Mouse (Mus musculus): ENCODE measurements around the gene 4930583I09Rik. TPM values are rescaled to one million over a fixed set of nuclear protein-coding genes. Genes with fewer than 3 reads are reported as not detected.

The 4930583I09Rik gene
- polyA plus RNA-seq, 1 experiment from 2014 or later: not detected

GRCm38 (mm10) chr17:64806035-64806589 lies 29.8 kb downstream of the 4930583I09Rik start:
- H3K27me3 ChIP-seq (ENCODE audit: control insufficient read depth, insufficient read depth, low read length): no peaks in the 10 kb centered on the region
- H3K4me3 ChIP-seq (replicated peaks; ENCODE audit: low read length): no peak overlapping the region
- H3K9ac ChIP-seq: no peak overlapping the region
- peaks cover 10% of the 10 kb centered on the region; the same call in 1 of the 2 replicates for H3K4me1 ChIP-seq (replicated peaks; ENCODE audit: control insufficient read depth, insufficient read depth, low read length)
- WGBS: 78% methylated on average over 8 of the region's 8 CpGs
- DNase-seq (ENCODE audit: low spot score) (no peak), ATAC-seq (ENCODE audit: low FRiP score) (no peak)
- H3K9me3 ChIP-seq (ENCODE audit: control insufficient read depth, low read length): no peaks in the 10 kb centered on the region
- no peak overlapping the region for H3K27ac ChIP-seq
- no peak overlapping the region for H3K4me2 ChIP-seq (replicated peaks)
- no peaks in the 10 kb centered on the region for H3K36me3 ChIP-seq (replicated peaks; ENCODE audit: control insufficient read depth, insufficient read depth)

- DNase-seq (ENCODE audit: low spot score) (peak; percentile 39), ATAC-seq (ENCODE audit: low FRiP score) (peak; percentile 64; the same call in 1 of the 2 replicates)
- Histone ChIP-seq H3K4me3 (replicated peaks; ENCODE audit: low read length) (no peak overlapping the region), H3K4me1 (replicated peaks; ENCODE audit: control insufficient read depth, insufficient read depth, low read length) (peaks cover 10% of the 10 kb centered on the region; the same call in 1 of the 2 replicates), H3K27me3 (ENCODE audit: control insufficient read depth, insufficient read depth, low read length) (no peaks in the 10 kb centered on the region), H3K4me2 (replicated peaks) (no peak overlapping the region), H3K9me3 (ENCODE audit: control insufficient read depth, low read length) (no peaks in the 10 kb centered on the region), H3K9ac (no peak overlapping the region), H3K36me3 (replicated peaks; ENCODE audit: control insufficient read depth, insufficient read depth) (no peaks in the 10 kb centered on the region), H3K27ac (peak overlapping the region; percentile 60; the same call in 1 of the 2 replicates)
- 43% methylated on average over 13 of the region's 13 CpGs for WGBS
These were observed 31.3 kb downstream of the 4930583I09Rik start for GRCm38 (mm10) chr17:64804375-64805124.

- H3K27ac ChIP-seq: no peak overlapping the region
- no peak for ATAC-seq (ENCODE audit: low FRiP score)
- WGBS: 61% methylated on average over 7 of the region's 7 CpGs
These were observed 33.0 kb downstream of the 4930583I09Rik start for GRCm38 (mm10) chr17:64802956-64803275.

GRCm38 (mm10) chr17:64802168-64802955 lies 33.5 kb downstream of the 4930583I09Rik start:
- DNase-seq (ENCODE audit: low spot score) (no peak), ATAC-seq (ENCODE audit: low FRiP score) (no peak)
- Histone ChIP-seq H3K27ac (no peak overlapping the region), H3K4me3 (replicated peaks; ENCODE audit: low read length) (no peak overlapping the region), H3K27me3 (ENCODE audit: control insufficient read depth, insufficient read depth, low read length) (no peaks in the 10 kb centered on the region), H3K36me3 (replicated peaks; ENCODE audit: control insufficient read depth, insufficient read depth) (no peaks in the 10 kb centered on the region), H3K9ac (no peak overlapping the region), H3K4me1 (replicated peaks; ENCODE audit: control insufficient read depth, insufficient read depth, low read length) (peaks cover 10% of the 10 kb centered on the region; the same call in 1 of the 2 replicates), H3K9me3 (ENCODE audit: control insufficient read depth, low read length) (no peaks in the 10 kb centered on the region), H3K4me2 (replicated peaks) (no peak overlapping the region)
- 59% methylated on average over 11 of the region's 11 CpGs for WGBS

More at GRCm38 (mm10) chr17:64802956-64803275, 33.0 kb downstream of the 4930583I09Rik start:
- H3K36me3 ChIP-seq (replicated peaks; ENCODE audit: control insufficient read depth, insufficient read depth): no peaks in the 10 kb centered on the region
- H3K9ac ChIP-seq: no peak overlapping the region
- H3K4me1 ChIP-seq (replicated peaks; ENCODE audit: control insufficient read depth, insufficient read depth, low read length): peaks cover 10% of the 10 kb centered on the region; the same call in 1 of the 2 replicates
- no peak overlapping the region for H3K4me3 ChIP-seq (replicated peaks; ENCODE audit: low read length)
- H3K27me3 ChIP-seq (ENCODE audit: control insufficient read depth, insufficient read depth, low read length): no peaks in the 10 kb centered on the region
- no peak for DNase-seq (ENCODE audit: low spot score)
- no peaks in the 10 kb centered on the region for H3K9me3 ChIP-seq (ENCODE audit: control insufficient read depth, low read length)
- H3K4me2 ChIP-seq (replicated peaks): no peak overlapping the region

- Histone ChIP-seq H3K27me3 (ENCODE audit: control insufficient read depth, insufficient read depth, low read length) (no peaks in the 10 kb centered on the region), H3K9ac (no peak overlapping the region), H3K27ac (no peak overlapping the region), H3K4me2 (replicated peaks) (no peak overlapping the region), H3K4me3 (replicated peaks; ENCODE audit: low read length) (no peak overlapping the region), H3K36me3 (replicated peaks; ENCODE audit: control insufficient read depth, insufficient read depth) (no peaks in the 10 kb centered on the region), H3K4me1 (replicated peaks; ENCODE audit: control insufficient read depth, insufficient read depth, low read length) (no peaks in the 10 kb centered on the region), H3K9me3 (ENCODE audit: control insufficient read depth, low read length) (no peaks in the 10 kb centered on the region)
- 80% methylated on average over 5 of the region's 5 CpGs for WGBS
- no peak for ATAC-seq (ENCODE audit: low FRiP score)
- no peak for DNase-seq (ENCODE audit: low spot score)
These were observed 43.2 kb downstream of the 4930583I09Rik start for GRCm38 (mm10) chr17:64792623-64793022.

GRCm38 (mm10) chr17:64792076-64792475 lies 43.8 kb downstream of the 4930583I09Rik start:
- Histone ChIP-seq H3K27ac (no peak overlapping the region), H3K27me3 (ENCODE audit: control insufficient read depth, insufficient read depth, low read length) (no peaks in the 10 kb centered on the region), H3K9me3 (ENCODE audit: control insufficient read depth, low read length) (no peaks in the 10 kb centered on the region), H3K9ac (no peak overlapping the region), H3K4me2 (replicated peaks) (no peak overlapping the region), H3K4me1 (replicated peaks; ENCODE audit: control insufficient read depth, insufficient read depth, low read length) (no peaks in the 10 kb centered on the region), H3K36me3 (replicated peaks; ENCODE audit: control insufficient read depth, insufficient read depth) (no peaks in the 10 kb centered on the region), H3K4me3 (replicated peaks; ENCODE audit: low read length) (no peak overlapping the region)
- 91% methylated on average over 3 of the region's 3 CpGs for WGBS
- no peak for DNase-seq (ENCODE audit: low spot score)
- no peak for ATAC-seq (ENCODE audit: low FRiP score)

- Histone ChIP-seq H3K4me2 (replicated peaks) (no peak overlapping the region), H3K9ac (no peak overlapping the region), H3K27ac (no peak overlapping the region), H3K27me3 (ENCODE audit: control insufficient read depth, insufficient read depth, low read length) (no peaks in the 10 kb centered on the region), H3K4me3 (replicated peaks; ENCODE audit: low read length) (no peak overlapping the region), H3K36me3 (replicated peaks; ENCODE audit: control insufficient read depth, insufficient read depth) (no peaks in the 10 kb centered on the region), H3K4me1 (replicated peaks; ENCODE audit: control insufficient read depth, insufficient read depth, low read length) (no peaks in the 10 kb centered on the region), H3K9me3 (ENCODE audit: control insufficient read depth, low read length) (no peaks in the 10 kb centered on the region)
- ATAC-seq (ENCODE audit: low FRiP score): no peak
- no peak for DNase-seq (ENCODE audit: low spot score)
- 76% methylated on average over 3 of the region's 3 CpGs for WGBS
These were observed 46.7 kb downstream of the 4930583I09Rik start for GRCm38 (mm10) chr17:64789175-64789574.

GRCm38 (mm10) chr17:64788301-64788700 lies 47.6 kb downstream of the 4930583I09Rik start:
- Histone ChIP-seq H3K9ac (no peak overlapping the region), H3K4me2 (replicated peaks) (no peak overlapping the region), H3K4me1 (replicated peaks; ENCODE audit: control insufficient read depth, insufficient read depth, low read length) (no peaks in the 10 kb centered on the region), H3K36me3 (replicated peaks; ENCODE audit: control insufficient read depth, insufficient read depth) (no peaks in the 10 kb centered on the region), H3K27ac (no peak overlapping the region), H3K9me3 (ENCODE audit: control insufficient read depth, low read length) (no peaks in the 10 kb centered on the region), H3K4me3 (replicated peaks; ENCODE audit: low read length) (no peak overlapping the region), H3K27me3 (ENCODE audit: control insufficient read depth, insufficient read depth, low read length) (no peaks in the 10 kb centered on the region)
- ATAC-seq (ENCODE audit: low FRiP score) (no peak), DNase-seq (ENCODE audit: low spot score) (no peak)
- WGBS: 92% methylated on average over 13 of the region's 13 CpGs

- ATAC-seq (ENCODE audit: low FRiP score) (no peak), DNase-seq (ENCODE audit: low spot score) (no peak)
- Histone ChIP-seq H3K4me3 (replicated peaks; ENCODE audit: low read length) (no peak overlapping the region), H3K9ac (no peak overlapping the region), H3K27ac (no peak overlapping the region), H3K36me3 (replicated peaks; ENCODE audit: control insufficient read depth, insufficient read depth) (no peaks in the 10 kb centered on the region), H3K4me1 (replicated peaks; ENCODE audit: control insufficient read depth, insufficient read depth, low read length) (no peaks in the 10 kb centered on the region), H3K9me3 (ENCODE audit: control insufficient read depth, low read length) (no peaks in the 10 kb centered on the region), H3K4me2 (replicated peaks) (no peak overlapping the region), H3K27me3 (ENCODE audit: control insufficient read depth, insufficient read depth, low read length) (no peaks in the 10 kb centered on the region)
- 67% methylated on average over 1 of the region's 1 CpGs for WGBS
These were observed 49.9 kb downstream of the 4930583I09Rik start for GRCm38 (mm10) chr17:64785961-64786360.
